Mouse (Mus musculus): ENCODE measurements around the gene Ephx1. TPM values are rescaled to one million over a fixed set of nuclear protein-coding genes. Genes with fewer than 3 reads are reported as not detected.
"Not testable (repeated sequence)": the region's sequence is repeated elsewhere in the genome, so short reads cannot be mapped to it uniquely, and the experiment has no call there.

Gene Ephx1
- total RNA-seq, 2 experiments from 2014 or later, result 28.7 to 37.5 TPM

- not testable (repeated sequence) for DNase-seq
Observed at GRCm38 (mm10) chr1:180938781-180939180, 81.9 kb downstream of the Ephx1 start.

- DNase-seq, result not testable (repeated sequence)
Observed at GRCm38 (mm10) chr1:180937631-180938030, 83.1 kb downstream of the Ephx1 start.

- peak; percentile 64 to 75 for DNase-seq
Observed at GRCm38 (mm10) chr1:180936610-180937398, 83.9 kb downstream of the Ephx1 start.

GRCm38 (mm10) chr1:180934467-180935419, 86.0 kb downstream of the Ephx1 start, which contains the start of gene Lefty1:
Gene Lefty1 (plus strand): TSS chr1:180935022.
- DNase-seq, result no peak

GRCm38 (mm10) chr1:180933659-180934058, 87.0 kb downstream of the Ephx1 start:
- DNase-seq, result no peak

GRCm38 (mm10) chr1:180931106-180931505, 89.6 kb downstream of the Ephx1 start:
- DNase-seq, result no peak

- no peak for DNase-seq
Observed at GRCm38 (mm10) chr1:180929599-180929998, 91.1 kb downstream of the Ephx1 start.

GRCm38 (mm10) chr1:180926286-180926685, 94.4 kb downstream of the Ephx1 start:
- no peak for DNase-seq

Other genes starting within 250 kb of the Ephx1 start
- gene H3f3a, start 207.0 kb downstream of the Ephx1 start, total RNA-seq (2021), result 100 to 1,000 TPM; 363 to 405 TPM
- gene Sde2, start 169.8 kb downstream of the Ephx1 start, total RNA-seq (2021), result 10 to 100 TPM; 10.1 to 11.4 TPM
- not detected for gene Lefty2, start 127.8 kb downstream of the Ephx1 start, total RNA-seq (2021)
- 10 to 100 TPM; 12.2 to 12.4 TPM for gene Pycr2, start 116.6 kb downstream of the Ephx1 start, total RNA-seq (2021)
- under 1 TPM; 0.28 to 0.84 TPM for gene Lefty1, start 85.9 kb downstream of the Ephx1 start, total RNA-seq (2021)
- 10 to 100 TPM; 15.0 to 15.9 TPM for gene Tmem63a, start 78.6 kb downstream of the Ephx1 start, total RNA-seq (2021)
- not detected for gene 9130409I23Rik, start 30.3 kb upstream of the Ephx1 start, total RNA-seq (2021)
- 1 to 10 TPM; 6.4 to 7.5 TPM for gene Nvl, start 123.3 kb upstream of the Ephx1 start, total RNA-seq (2021)
- gene Cnih4, start 123.8 kb upstream of the Ephx1 start, total RNA-seq (2021), result 10 to 100 TPM; 44.9 to 49.3 TPM
- 10 to 100 TPM; 90.9 to 94.5 TPM for gene Wdr26, start 191.1 kb upstream of the Ephx1 start, total RNA-seq (2021)

Measured in heart, adult 18-20 months (tissue).